Mouse (Mus musculus) heart, postnatal 0 days (tissue): ENCODE data around the gene Pxdc1.

Source experiments
- CTCF ChIP-seq: IDR thresholded peaks from 2 replicates; pipeline ENCODE4 v1.5.1; 2016; ENCODE audit warnings: antibody characterized with exemption, control low read depth, low read depth
- EP300 ChIP-seq: IDR thresholded peaks from 2 replicates; pipeline ENCODE4 v1.6.1; 2016; ENCODE audit warnings: antibody characterized with exemption, low read depth

DNA sequence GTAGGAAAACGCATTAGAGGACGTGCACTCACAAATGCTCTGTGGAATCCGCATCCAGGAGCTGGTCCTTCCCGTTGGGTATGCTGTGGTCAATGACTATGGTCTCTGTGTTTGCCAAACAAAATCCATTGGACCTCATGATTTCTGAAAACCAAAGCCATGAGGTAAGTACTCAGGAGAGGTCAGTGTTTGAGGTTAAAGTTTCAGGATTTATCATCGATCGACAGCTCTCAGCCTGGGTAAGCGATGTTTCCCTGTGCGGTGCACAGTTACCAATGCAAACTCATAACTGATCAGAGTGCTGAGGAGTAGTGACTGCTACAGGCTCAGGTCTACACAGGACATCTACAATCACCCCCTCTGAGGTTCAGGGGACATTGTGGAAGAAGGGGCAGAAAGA lies 23.0 kb downstream of the Pxdc1 start:
- TF ChIP-seq CTCF (no peak), EP300 (no peak)
